Mouse (Mus musculus) stomach, embryonic 16.5 days (tissue): ENCODE measurements around the gene S100a7a. TPM values are rescaled to one million over a fixed set of nuclear protein-coding genes. Genes with fewer than 3 reads are reported as not detected.

Source experiments
- ATAC-seq: fragments of 200-750 bp; cut with Nextera tagmentation; 2 replicates; pipeline ENCODE4 v1.8.0; 2017; ENCODE audit warnings: moderate number of reproducible peaks, moderate TSS enrichment; ENCODE audit not compliant: insufficient read depth, low FRiP score
- H3K27ac ChIP-seq: fragments of 300-500 bp; sonication (generic); 2 replicates; pipeline ENCODE4 v1.5.1; 2014; ENCODE audit warnings: low read length
- H3K27me3 ChIP-seq: fragments of 300-500 bp; sonication (generic); 2 replicates; pipeline ENCODE4 v1.6.1; 2014; ENCODE audit warnings: low read length, control low read depth, mixed read lengths; ENCODE audit not compliant: control insufficient read depth, insufficient read depth
- H3K36me3 ChIP-seq: fragments of 300-500 bp; sonication (generic); 2 replicates; pipeline ENCODE4 v1.6.1; 2014; ENCODE audit warnings: low read length; ENCODE audit not compliant: control insufficient read depth, insufficient read depth
- H3K4me1 ChIP-seq: fragments of 300-500 bp; sonication (generic); 2 replicates; pipeline ENCODE4 v1.6.1; 2014; ENCODE audit warnings: low read length, control low read depth, mixed read lengths; ENCODE audit not compliant: control insufficient read depth, insufficient read depth
- H3K4me2 ChIP-seq: fragments of 300-500 bp; sonication (generic); 2 replicates; pipeline ENCODE4 v1.6.1; 2014; ENCODE audit warnings: low read depth, low read length, mixed read lengths
- H3K4me3 ChIP-seq: fragments of 300-500 bp; sonication (generic); replicated peaks from 2 replicates; pipeline ENCODE4 v1.5.1; 2014; ENCODE audit warnings: mild to moderate bottlenecking, low read length
- H3K9ac ChIP-seq: fragments of 300-500 bp; sonication (generic); 2 replicates; pipeline ENCODE4 v1.6.1; 2014; ENCODE audit warnings: low read length
- H3K9me3 ChIP-seq: fragments of 300-500 bp; sonication (generic); replicated peaks from 2 replicates; pipeline ENCODE4 v1.6.1; 2016; ENCODE audit warnings: low read length, control low read depth; ENCODE audit not compliant: control insufficient read depth
- WGBS: fragments of 180-500 bp; shearing (Covaris S2); extraction: QIAGEN DNeasy Blood & Tissue Kit; methylation state at CpG from one replicate; pipeline ENCODE4 v1.1.7; 2014; 5-methylcytosine and 5-hydroxymethylcytosine counted together
- polyA plus RNA-seq: library from polyadenylated mRNA; unstranded; fragments of >200 nt; fragmentation: Nextera tagmentation; extraction: Ambion mirVana; gene quantifications from 2 replicates; pipeline ENCODE4 v1.2.1, GENCODE M21; 2015

The S100a7a gene
- polyA plus RNA-seq, 1 experiment from 2014 or later, result 9.8 TPM

DNA sequence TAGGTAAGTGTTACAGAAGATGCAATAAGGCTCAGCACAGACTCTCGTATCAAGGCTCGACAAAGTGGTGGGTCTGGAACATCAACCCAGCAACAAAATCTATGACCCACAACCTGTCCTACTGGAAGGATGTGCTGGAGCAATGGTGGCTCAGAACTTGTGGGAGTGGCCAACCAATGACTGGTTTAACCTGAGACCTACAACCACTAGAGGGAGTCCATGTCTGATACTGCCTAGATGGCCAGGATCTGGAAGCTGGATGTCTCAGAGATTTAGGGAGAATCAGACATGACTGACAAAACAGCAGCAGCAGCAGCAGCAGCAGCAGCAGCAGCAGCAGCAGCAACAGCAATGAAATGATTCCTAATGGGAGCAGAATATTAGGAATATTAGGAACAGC, 10.4 kb downstream of the S100a7a start:
- no peak overlapping the region for H3K4me2 ChIP-seq
- no peaks in the 10 kb centered on the region for H3K4me1 ChIP-seq
- ATAC-seq, result no peak
- H3K36me3 ChIP-seq, result no peaks in the 10 kb centered on the region
- no peak overlapping the region for H3K4me3 ChIP-seq
- no peaks in the 10 kb centered on the region for H3K27me3 ChIP-seq
- H3K27ac ChIP-seq, result no peak overlapping the region
- no peak overlapping the region for H3K9ac ChIP-seq
- 84% methylated on average over 2 of the region's 2 CpGs for WGBS
- H3K9me3 ChIP-seq, result no peaks in the 10 kb centered on the region

DNA sequence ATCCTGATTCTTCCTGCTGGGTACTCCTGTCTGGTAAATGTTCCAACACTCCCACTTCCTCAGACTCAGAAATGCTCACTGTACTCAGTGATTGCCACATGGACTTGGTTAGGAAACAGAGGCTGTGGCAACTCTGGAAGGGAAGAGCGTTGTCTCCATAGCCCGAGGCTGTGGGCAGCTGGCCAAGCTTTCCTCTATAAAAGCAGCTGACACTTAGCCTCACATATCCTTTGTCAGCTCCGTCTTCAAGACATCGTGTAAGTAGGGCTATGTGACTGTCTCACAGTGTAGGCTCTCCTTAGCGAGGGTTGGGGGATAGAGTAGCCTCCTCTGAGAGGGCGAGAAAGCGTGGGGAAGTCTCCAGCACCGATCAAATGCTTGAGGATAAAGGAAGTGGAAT, 15.0 kb downstream of the S100a7a start, which contains the start of gene S100a8:
S100a8 (plus strand) TSS at position 133 of the 400 bp plus-strand sequence.
- Histone ChIP-seq H3K9ac (no peak within 1 kb of the TSS), H3K27me3 (no peaks in the 10 kb centered on the region), H3K4me1 (no peaks in the 10 kb centered on the region), H3K4me2 (no peak within 1 kb of the TSS), H3K27ac (no peak within 1 kb of the TSS), H3K9me3 (no peaks in the 10 kb centered on the region), H3K4me3 (no peak within 1 kb of the TSS), H3K36me3 (no peaks in the 10 kb centered on the region)
- ATAC-seq, result no peak
- WGBS, result 60% methylated on average over 8 of the region's 8 CpGs

DNA sequence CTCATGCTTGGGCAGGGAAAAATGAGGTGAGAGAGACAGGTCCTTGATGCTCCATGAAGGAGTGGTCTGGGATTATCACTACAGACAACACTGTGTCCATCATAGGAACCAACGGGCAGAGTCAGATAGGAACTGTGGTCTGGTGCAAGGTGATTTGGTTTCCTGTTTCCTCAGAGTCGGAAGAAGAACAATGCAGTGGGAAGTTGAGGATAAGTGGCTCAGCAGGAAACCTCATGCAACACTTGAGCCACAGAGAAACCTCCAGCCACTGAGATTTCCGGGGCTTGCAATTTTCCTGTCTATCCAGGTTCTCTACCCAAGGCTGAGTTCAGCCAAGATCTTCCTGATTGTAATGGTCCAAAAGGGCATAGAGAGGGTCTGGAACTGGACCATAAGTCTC, 24.8 kb downstream of the S100a7a start:
- no peak for ATAC-seq
- WGBS, result 55% methylated on average over 3 of the region's 3 CpGs
- H3K36me3 ChIP-seq, result no peaks in the 10 kb centered on the region
- H3K27ac ChIP-seq, result no peak overlapping the region
- H3K4me3 ChIP-seq, result no peak overlapping the region
- H3K27me3 ChIP-seq, result no peaks in the 10 kb centered on the region
- no peak overlapping the region for H3K9ac ChIP-seq
- H3K9me3 ChIP-seq, result no peaks in the 10 kb centered on the region
- no peak overlapping the region for H3K4me2 ChIP-seq
- H3K4me1 ChIP-seq, result no peaks in the 10 kb centered on the region

DNA sequence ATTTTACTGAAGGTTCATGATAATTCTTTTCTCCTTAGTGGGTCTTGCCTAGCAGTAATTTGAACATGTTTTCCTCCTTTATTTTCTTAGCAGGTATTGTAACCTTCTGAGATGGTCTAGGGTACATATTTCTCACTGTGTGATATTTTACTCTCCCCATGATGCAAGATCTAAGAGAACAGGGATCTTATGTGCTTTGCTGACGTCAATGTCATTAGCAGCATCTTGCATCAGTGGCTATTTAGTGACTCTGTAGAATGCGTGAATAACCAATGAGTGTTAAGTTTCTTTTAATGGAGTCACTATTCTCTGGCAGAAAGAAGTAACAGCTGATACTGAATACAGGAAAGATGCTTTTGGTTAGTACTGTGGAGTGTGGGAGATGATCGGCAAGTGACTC, 30.1 kb downstream of the S100a7a start:
- ATAC-seq, result no peak
- H3K9me3 ChIP-seq, result no peaks in the 10 kb centered on the region
- WGBS, result 91% methylated on average over 3 of the region's 3 CpGs
- no peak overlapping the region for H3K4me3 ChIP-seq
- H3K27me3 ChIP-seq, result no peaks in the 10 kb centered on the region
- no peaks in the 10 kb centered on the region for H3K4me1 ChIP-seq
- H3K27ac ChIP-seq, result no peak overlapping the region
- H3K4me2 ChIP-seq, result no peak overlapping the region
- no peaks in the 10 kb centered on the region for H3K36me3 ChIP-seq
- no peak overlapping the region for H3K9ac ChIP-seq

DNA sequence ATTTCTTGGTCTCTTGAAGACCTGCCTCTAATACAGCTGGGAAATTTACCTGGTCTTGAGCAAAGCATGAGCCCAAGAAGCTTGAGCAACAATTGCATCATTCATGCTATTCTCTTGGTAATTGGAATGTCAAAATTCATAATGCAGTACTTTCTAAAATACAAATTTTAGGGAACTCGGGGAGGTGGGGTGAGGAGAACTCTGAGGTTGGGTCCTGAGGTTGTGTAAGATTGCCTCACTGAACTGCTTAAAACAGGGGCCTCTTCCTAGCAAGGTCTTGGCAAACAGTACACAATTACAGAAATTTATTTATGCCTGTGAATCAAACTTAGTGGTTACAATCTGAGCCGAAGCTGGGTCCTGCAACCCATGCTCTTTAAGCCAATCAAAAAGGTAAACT, 33.0 kb downstream of the S100a7a start:
- Histone ChIP-seq H3K27me3 (no peaks in the 10 kb centered on the region), H3K4me3 (no peak overlapping the region), H3K9me3 (no peaks in the 10 kb centered on the region), H3K4me1 (no peaks in the 10 kb centered on the region), H3K9ac (no peak overlapping the region), H3K27ac (no peak overlapping the region), H3K4me2 (no peak overlapping the region), H3K36me3 (no peaks in the 10 kb centered on the region)
- ATAC-seq, result no peak
- WGBS, result 83% methylated on average over 2 of the region's 2 CpGs

DNA sequence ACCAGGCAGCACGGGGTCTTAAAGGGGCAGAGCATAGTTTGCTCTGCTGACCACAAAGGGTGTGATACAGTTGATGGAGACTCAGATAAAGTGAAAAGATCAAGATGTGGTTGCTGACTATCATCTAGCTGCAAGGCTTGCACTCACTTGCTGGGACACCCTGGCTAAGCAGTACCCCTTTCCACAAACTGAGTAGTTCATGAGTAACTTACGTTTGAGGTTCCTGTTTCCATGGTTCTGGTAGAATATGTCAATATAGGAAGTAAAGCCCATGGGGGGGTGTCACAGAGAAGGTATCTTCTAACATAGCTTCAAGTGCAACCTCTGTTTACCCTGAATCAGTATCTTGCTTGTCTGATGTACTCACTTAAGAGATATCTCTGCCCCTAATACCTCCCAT, 39.7 kb downstream of the S100a7a start:
- H3K36me3 ChIP-seq, result no peaks in the 10 kb centered on the region
- H3K27ac ChIP-seq, result no peak overlapping the region
- no peaks in the 10 kb centered on the region for H3K4me1 ChIP-seq
- H3K9me3 ChIP-seq, result no peaks in the 10 kb centered on the region
- no peak overlapping the region for H3K9ac ChIP-seq
- no peak overlapping the region for H3K4me2 ChIP-seq
- no peak overlapping the region for H3K4me3 ChIP-seq
- no peak for ATAC-seq
- WGBS, result 68% methylated on average over 2 of the region's 2 CpGs
- H3K27me3 ChIP-seq, result no peaks in the 10 kb centered on the region

DNA sequence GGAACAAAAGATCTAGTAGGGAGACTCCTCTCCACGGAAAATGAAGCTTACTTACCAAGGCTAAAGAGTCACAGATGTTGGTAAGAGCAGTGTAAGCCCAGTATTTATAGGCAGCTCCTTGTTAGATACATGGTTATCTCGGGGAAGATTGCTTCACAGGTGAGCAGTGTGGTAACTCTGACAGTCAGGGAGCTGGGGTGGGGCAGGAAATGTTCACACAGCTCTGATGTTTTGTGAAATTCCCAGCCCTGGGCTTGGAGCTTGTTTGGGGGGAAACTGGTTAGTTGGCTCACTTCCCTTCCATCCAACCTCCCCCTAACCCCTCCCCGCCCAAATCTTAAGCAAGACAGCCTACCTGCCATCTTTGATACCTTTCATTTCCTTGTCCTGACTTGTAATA, 41.8 kb downstream of the S100a7a start, which contains the start of gene S100a9:
S100a9 (minus strand) TSS at position 109 of the 400 bp plus-strand sequence.
- Histone ChIP-seq H3K9me3 (no peaks in the 10 kb centered on the region), H3K4me1 (no peaks in the 10 kb centered on the region), H3K27ac (no peak within 1 kb of the TSS), H3K4me2 (no peak within 1 kb of the TSS), H3K9ac (no peak within 1 kb of the TSS), H3K36me3 (no peaks in the 10 kb centered on the region), H3K4me3 (no peak within 1 kb of the TSS), H3K27me3 (no peaks in the 10 kb centered on the region)
- no peak for ATAC-seq
- 61% methylated on average over 3 of the region's 3 CpGs for WGBS

DNA sequence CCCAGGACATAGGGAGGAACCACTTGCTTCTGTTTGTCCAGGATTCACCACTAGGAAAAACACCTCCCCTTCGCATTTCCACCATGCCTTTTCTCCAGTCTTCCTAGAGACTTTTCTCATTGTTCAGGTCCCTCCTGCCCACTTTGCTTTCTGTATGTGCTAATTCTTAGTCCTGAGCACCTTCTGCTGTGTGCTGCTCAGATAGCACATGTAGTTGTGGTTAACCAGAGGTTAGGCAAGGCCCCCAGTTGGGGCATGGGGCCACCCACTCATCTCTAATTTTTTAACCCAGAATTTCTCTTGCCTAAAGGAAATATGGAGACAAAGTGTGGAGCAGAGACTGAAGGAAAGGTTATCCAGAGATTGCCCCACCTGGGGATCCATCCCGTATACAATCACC, 48.4 kb downstream of the S100a7a start:
- Histone ChIP-seq H3K27me3 (no peaks in the 10 kb centered on the region), H3K9me3 (no peaks in the 10 kb centered on the region), H3K36me3 (no peaks in the 10 kb centered on the region), H3K4me3 (no peak overlapping the region), H3K9ac (no peak overlapping the region), H3K4me1 (no peaks in the 10 kb centered on the region), H3K4me2 (no peak overlapping the region), H3K27ac (no peak overlapping the region)
- no peak for ATAC-seq
- 85% methylated on average over 2 of the region's 2 CpGs for WGBS
